Mouse (Mus musculus) left cerebral cortex, postnatal 36 days (tissue): ENCODE results near the gene Zdhhc3. TPM values are rescaled to one million over a fixed set of nuclear protein-coding genes. Genes with fewer than 3 reads are reported as not detected.

Source experiments
- DNase-seq, 2 experiments: peaks; one replicate each; pipeline ENCODE4 v3.0.0; 2021 to 2022; ENCODE audit warnings: low spot score in 2 of 2, mixed read lengths in 1 of 2
- intact Hi-C: fragments of 180-260 bp; cut with DNase I; formaldehyde crosslinking; loops from one replicate; pipeline ENCODE4 v1.15.1; 2025
- total RNA-seq, 2 experiments: library from RNA; stranded (reverse); gene quantifications; 2 replicates each; pipeline ENCODE4 v1.2.3; 2021

Gene Zdhhc3
- 10 to 100 TPM; 59.8 to 77.8 TPM for total RNA-seq

DNA sequence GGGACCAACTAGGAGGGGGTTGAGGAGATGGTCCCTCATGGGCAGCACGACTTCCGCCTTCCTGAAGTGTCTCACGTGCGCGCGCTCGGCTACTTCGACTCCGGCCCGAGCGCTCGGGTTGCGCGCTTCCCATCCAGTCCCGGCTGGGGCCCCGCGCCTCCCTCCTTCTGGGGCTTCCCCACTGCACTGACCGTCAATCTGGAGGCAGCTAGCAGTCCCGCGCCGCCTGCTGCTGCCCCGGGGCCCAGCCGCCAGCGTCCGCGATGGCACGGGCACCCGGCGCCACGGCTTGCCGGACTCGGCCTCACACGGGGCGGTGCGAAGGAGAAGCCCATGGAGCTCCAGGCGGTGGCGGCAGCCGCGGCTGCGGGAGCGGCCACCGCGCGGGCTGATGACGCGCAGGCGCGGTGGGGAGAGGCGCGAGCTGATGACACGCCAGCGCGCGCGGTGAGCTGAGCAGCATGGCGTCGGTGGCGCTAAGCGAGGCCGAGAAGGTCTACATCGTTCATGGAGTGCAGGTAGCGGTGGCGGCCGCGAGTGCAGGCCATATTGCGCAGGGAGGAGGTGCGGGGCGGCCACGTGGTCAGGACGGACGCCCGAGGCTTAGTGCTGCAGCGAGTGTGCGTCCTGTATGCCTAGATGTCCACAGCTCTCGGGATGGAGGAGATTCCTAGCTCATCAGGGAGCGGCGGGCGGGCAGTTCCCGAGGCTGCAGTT is at the start of gene Zdhhc3, which contains the start of gene Exosc7:
TSS of gene Zdhhc3 (minus strand) at position 401 of the 717 bp plus-strand sequence.
TSS of gene Exosc7 (plus strand) at position 411 of the 717 bp plus-strand sequence.
- peak; percentile 90 to 96 for DNase-seq
- intact Hi-C loops, result loop anchor here (2.0 kb wide), 1 partner anchor 92 kb away; the partner anchor contains the start of gene Tmem42

GRCm38 (mm10) chr9:123161792-123162191 is 48.8 kb upstream of the Zdhhc3 start:
- intact Hi-C loops, result no loop called here
- DNase-seq, result no peak

- intact Hi-C loops, result loop anchor here (1.0 to 10.0 kb wide), 3 partner anchors 185 to 365 kb away; partner anchors contain the start of gene Sacm1l
- DNase-seq, result peak; percentile 58 to 68
Observed at GRCm38 (mm10) chr9:123159330-123159729, 46.3 kb upstream of the Zdhhc3 start.

DNA sequence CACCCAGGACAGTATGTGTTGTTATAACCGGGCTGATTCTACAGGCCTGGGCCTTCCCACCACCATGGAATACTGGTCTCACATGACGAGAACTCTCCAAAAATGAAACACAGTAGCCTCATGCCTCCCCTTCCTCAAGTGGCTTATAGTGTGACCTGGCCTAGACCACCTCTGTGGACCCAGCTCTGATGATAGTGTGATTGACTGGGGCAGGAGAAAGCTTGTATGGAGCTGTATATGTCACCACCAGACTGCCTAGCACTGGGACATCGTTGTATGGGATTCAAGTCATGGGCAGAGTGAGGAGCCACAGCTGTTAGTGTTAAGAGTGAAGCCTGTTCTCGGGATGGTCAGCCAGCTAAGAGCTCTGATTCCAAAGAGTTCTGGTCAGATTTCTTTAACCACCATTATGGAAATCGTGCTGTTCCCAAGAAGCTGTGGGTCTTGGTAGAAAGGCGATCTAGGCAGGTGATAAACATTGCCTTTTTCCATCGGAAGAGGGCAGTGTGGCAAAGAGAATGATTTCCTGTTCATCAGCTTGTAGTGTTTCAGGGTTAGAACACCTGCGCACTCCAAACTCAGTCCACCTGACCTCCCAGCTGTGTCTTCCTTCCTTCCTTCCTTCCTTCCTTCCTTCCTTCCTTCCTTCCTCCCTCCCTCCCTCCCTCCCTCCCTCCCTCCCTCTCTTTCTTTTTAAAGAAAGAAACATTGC is 45.3 kb upstream of the Zdhhc3 start:
- no peak for DNase-seq
- intact Hi-C loops, result loop anchor here (1.0 to 10.0 kb wide), 3 partner anchors 95 to 367 kb away; partner anchors contain the start of gene Sacm1l

- intact Hi-C loops, result loop anchor here (1.0 to 10.0 kb wide), 3 partner anchors 96 to 367 kb away; partner anchors contain the start of gene Sacm1l
- no peak for DNase-seq
Observed at GRCm38 (mm10) chr9:123157699-123158098, 44.7 kb upstream of the Zdhhc3 start.

- intact Hi-C loops, result loop anchor here (10.0 kb wide), 2 partner anchors 188 to 368 kb away; partner anchors contain the start of gene Sacm1l
- DNase-seq, result peak in 1 of 2 experiments; percentile 17
Observed at GRCm38 (mm10) chr9:123156910-123157361, 43.9 kb upstream of the Zdhhc3 start.

- intact Hi-C loops, result loop anchor here (10.0 kb wide), 2 partner anchors 192 to 372 kb away; partner anchors contain the start of gene Sacm1l
- no peak for DNase-seq
Observed at GRCm38 (mm10) chr9:123153121-123153520, 40.1 kb upstream of the Zdhhc3 start.

DNA sequence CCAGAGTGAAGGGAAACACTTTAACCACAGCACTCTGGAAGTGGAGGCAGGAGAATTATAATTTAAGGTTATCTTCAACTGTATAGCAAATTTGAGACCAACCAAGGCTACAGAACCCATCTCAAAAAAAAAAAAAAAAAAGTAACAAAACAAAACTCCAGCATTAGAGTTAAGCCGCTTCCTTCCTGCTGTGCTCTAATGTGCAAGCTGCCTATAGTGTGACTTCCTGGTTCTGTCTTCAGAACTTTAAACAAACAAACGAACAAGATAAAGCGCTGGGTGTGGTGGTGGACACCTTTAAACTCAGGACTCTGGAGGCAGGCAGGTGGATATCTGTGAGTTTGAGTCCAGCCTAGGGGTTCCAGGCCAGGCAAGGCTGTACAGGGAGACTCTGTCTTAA is 39.0 kb upstream of the Zdhhc3 start:
- no peak for DNase-seq
- intact Hi-C loops, result loop anchor here (10.0 kb wide), 2 partner anchors 193 to 373 kb away; partner anchors contain the start of gene Sacm1l

- DNase-seq, result no peak
- intact Hi-C loops, result loop anchor here (10.0 kb wide), 2 partner anchors 193 to 373 kb away; partner anchors contain the start of gene Sacm1l
Observed at GRCm38 (mm10) chr9:123151561-123151960, 38.6 kb upstream of the Zdhhc3 start.

DNA sequence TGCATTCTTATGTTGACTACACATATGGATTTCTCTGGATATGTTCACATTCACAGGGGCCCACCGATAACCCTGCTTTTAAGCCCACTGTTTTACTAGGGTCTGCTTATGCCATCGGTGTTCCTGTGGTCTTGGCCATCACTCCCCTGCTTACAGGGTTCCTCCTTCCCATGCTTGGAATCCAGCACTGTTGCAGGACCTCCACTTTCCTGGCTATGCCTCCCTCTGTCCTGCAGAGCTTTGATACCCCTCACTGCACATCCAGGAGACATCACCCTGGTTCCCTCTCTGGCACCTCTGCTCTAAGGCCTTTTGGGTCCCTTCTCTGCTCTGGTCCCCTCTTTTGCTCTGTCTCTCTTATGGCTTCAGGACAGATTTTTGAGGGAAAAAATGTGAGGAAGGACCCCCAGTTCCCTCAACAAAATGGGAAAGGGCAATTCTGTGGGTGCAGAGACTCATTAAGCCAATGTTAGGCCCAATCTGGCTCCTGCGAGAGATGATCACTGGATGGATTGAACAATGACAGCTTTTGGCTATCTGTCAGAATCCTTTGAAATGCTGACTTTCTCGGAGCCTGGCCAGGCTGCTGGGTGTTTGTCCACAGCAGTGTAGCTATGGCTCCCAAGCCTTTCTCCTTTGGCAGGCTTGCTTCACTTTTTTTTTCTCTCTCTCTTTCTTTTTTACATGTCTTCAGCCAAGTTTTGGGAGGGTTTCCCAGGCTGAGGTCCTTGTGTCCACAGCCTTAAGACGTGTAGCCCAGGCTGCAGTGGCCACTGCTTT is 37.4 kb upstream of the Zdhhc3 start, which contains the start of gene Clec3b:
TSS of gene Clec3b (plus strand) at position 706 of the 780 bp plus-strand sequence.
- DNase-seq, result no peak
- intact Hi-C loops, result loop anchor here (10.0 kb wide), 2 partner anchors 194 to 374 kb away; partner anchors contain the start of gene Sacm1l

- DNase-seq, result no peak
- intact Hi-C loops, result no loop called here
Observed at GRCm38 (mm10) chr9:123148430-123148829, 35.4 kb upstream of the Zdhhc3 start.

GRCm38 (mm10) chr9:123139887-123140614 is 27.0 kb upstream of the Zdhhc3 start:
- intact Hi-C loops, result no loop called here
- DNase-seq, result no peak

DNA sequence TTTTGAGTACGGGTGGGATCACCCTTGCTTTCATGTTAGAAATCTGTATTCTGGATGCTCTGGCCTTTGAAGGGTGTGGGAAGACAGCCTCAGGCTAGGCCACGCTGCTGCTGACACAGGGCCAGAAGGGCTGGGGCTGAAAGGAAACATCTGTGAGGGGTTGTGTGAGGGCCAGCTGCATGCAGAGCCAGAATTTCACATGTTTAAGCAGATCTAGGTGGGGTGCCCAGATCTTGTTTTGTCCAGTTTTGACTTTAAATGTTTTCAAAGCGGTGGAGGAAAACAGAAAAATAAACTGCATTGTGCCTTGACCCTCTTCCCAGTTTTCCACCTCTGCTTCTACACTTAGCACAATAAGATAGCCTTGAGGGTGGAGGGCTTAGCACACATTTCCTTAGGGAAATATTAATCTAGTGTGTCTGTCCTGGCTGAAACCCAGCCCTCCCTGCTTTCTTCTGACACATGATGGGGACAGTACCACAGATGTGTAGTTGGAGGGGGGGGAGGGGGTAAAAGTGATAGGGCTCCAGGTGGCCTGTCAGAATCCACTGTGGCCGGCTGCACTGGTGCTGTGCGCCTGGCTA is 26.0 kb upstream of the Zdhhc3 start:
- intact Hi-C loops, result no loop called here
- DNase-seq, result no peak

- DNase-seq, result no peak
- intact Hi-C loops, result no loop called here
Observed at GRCm38 (mm10) chr9:123136953-123137682, 24.1 kb upstream of the Zdhhc3 start.

DNA sequence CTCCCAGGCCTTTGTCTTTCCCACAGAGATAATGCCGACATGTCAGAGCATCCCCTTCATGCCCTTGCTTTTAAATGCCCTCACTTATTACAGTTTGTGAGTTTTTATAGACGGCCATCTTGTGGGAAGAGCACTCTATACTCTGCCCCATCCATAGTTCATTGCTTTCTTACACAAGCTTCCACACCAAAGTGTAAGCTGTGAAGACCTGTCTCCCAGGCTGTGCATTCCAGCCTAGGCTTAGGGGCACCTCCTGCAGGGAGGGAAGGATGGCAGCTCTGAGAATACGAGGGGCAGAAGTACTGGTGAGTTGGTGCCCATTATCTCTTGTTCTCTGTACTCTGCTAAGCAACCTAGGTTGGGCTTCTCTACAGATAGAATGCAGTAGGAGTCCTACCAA is 20.0 kb upstream of the Zdhhc3 start:
- intact Hi-C loops, result no loop called here
- DNase-seq, result no peak

DNA sequence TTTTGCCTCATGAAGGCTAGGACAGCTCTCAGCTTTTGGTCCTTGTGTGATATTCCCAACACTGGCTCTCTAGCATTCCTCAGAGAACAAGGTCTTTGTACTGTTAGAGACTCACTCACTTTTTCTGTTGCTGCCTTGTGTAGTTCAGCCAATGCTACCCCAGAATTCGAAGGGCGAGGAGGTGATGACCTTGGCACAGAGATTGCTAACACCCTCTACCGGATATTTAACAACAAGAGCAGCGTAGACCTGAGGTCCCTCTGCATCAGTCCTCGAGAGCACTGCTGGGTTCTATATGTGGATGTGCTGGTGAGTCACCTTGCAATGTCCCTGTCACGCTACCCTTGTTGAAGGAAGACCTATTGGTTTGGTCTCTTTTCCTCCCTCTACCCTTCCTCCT is 14.7 kb upstream of the Zdhhc3 start:
- no peak for DNase-seq
- intact Hi-C loops, result no loop called here

DNA sequence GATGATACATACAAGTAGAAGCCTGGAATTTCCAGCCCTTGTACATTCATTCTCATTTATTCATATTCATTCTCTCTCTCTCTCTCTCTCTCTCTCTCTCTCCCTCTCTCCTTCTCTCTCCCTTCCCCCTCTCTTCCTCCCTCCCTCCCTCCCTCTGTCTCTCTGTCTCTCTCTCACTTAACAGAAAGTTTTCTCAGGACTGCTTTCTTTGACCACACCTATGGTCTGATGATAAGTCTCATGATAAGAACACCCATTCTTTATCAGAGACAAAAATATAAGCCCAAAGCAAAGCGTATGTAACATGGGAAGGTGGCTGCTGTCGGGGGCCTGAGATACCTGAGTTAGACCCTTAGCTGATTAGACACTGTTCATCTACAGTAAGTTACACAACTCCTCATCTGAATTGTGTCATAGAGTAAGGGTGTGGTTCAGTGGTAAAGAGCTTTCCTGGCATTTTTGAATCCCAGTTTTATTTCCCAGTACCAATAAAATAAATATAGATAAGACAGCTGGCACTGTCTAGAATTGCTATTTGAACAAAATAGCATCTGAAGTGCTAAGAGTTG is 11.5 kb upstream of the Zdhhc3 start:
- intact Hi-C loops, result no loop called here

More for the DNA sequence above, 11.5 kb upstream of the Zdhhc3 start:
- no peak for DNase-seq
